Mouse (Mus musculus): ENCODE measurements around the gene Lgals12. TPM values are rescaled to one million over a fixed set of nuclear protein-coding genes. Genes with fewer than 3 reads are reported as not detected.

Lgals12 gene
- polyA plus RNA-seq, 1 experiment from 2014 or later: 1.5 TPM

- Histone ChIP-seq H3K4me3 (ENCODE audit: low read depth, low read length) (peak overlapping the region; percentile 36), H3K27me3 (ENCODE audit: control insufficient read depth, insufficient read depth, low read length) (no peaks in the 10 kb centered on the region), H3K27ac (ENCODE audit: low read length) (no peak overlapping the region), H3K9ac (replicated peaks; ENCODE audit: low read depth, low read length) (peak overlapping the region; percentile 33; the same call in 1 of the 2 replicates), H3K4me2 (replicated peaks; ENCODE audit: low read depth, low read length) (peak overlapping the region; percentile 63), H3K9me3 (ENCODE audit: control insufficient read depth, low read depth, low read length) (no peaks in the 10 kb centered on the region), H3K4me1 (ENCODE audit: control insufficient read depth, insufficient read depth, low read length) (peaks cover 4% of the 10 kb centered on the region; the same call in 1 of the 2 replicates), H3K36me3 (ENCODE audit: control insufficient read depth, insufficient read depth, low read length) (no peaks in the 10 kb centered on the region)
- 12% methylated on average over 4 of the region's 4 CpGs for WGBS
- no peak for ATAC-seq (ENCODE audit: insufficient number of reproducible peaks, insufficient read depth, low FRiP score, low read depth)
Observed at GRCm38 (mm10) chr19:7557844-7558243, 49.1 kb downstream of the Lgals12 start.

- Histone ChIP-seq H3K27ac (ENCODE audit: low read length) (no peak within 1 kb of the TSS), H3K4me2 (replicated peaks; ENCODE audit: low read depth, low read length) (peak within 1 kb of the TSS; percentile 63), H3K9ac (replicated peaks; ENCODE audit: low read depth, low read length) (peak within 1 kb of the TSS; percentile 33; the same call in 1 of the 2 replicates), H3K27me3 (ENCODE audit: control insufficient read depth, insufficient read depth, low read length) (no peaks in the 10 kb centered on the region), H3K4me3 (ENCODE audit: low read depth, low read length) (peak within 1 kb of the TSS; percentile 36), H3K36me3 (ENCODE audit: control insufficient read depth, insufficient read depth, low read length) (no peaks in the 10 kb centered on the region), H3K9me3 (ENCODE audit: control insufficient read depth, low read depth, low read length) (no peaks in the 10 kb centered on the region), H3K4me1 (ENCODE audit: control insufficient read depth, insufficient read depth, low read length) (peaks cover 4% of the 10 kb centered on the region; the same call in 1 of the 2 replicates)
- WGBS: under 1% methylated on average over 27 of the region's 27 CpGs
- ATAC-seq (ENCODE audit: insufficient number of reproducible peaks, insufficient read depth, low FRiP score, low read depth): peak; percentile 90; the same call in 1 of the 2 replicates
Observed at GRCm38 (mm10) chr19:7557328-7557822, 49.6 kb downstream of the Lgals12 start, which contains the start of gene Pla2g16. Gene Pla2g16 (plus strand): TSS chr19:7557459.

GRCm38 (mm10) chr19:7556641-7557040, 50.4 kb downstream of the Lgals12 start:
- no peaks in the 10 kb centered on the region for H3K36me3 ChIP-seq (ENCODE audit: control insufficient read depth, insufficient read depth, low read length)
- 97% methylated on average over 1 of the region's 1 CpGs for WGBS
- no peak overlapping the region for H3K9ac ChIP-seq (replicated peaks; ENCODE audit: low read depth, low read length)
- H3K4me3 ChIP-seq (ENCODE audit: low read depth, low read length): no peak overlapping the region
- ATAC-seq (ENCODE audit: insufficient number of reproducible peaks, insufficient read depth, low FRiP score, low read depth): no peak
- H3K4me1 ChIP-seq (ENCODE audit: control insufficient read depth, insufficient read depth, low read length): peaks cover 4% of the 10 kb centered on the region; the same call in 1 of the 2 replicates
- H3K9me3 ChIP-seq (ENCODE audit: control insufficient read depth, low read depth, low read length): no peaks in the 10 kb centered on the region
- H3K27ac ChIP-seq (ENCODE audit: low read length): no peak overlapping the region
- no peak overlapping the region for H3K4me2 ChIP-seq (replicated peaks; ENCODE audit: low read depth, low read length)
- H3K27me3 ChIP-seq (ENCODE audit: control insufficient read depth, insufficient read depth, low read length): no peaks in the 10 kb centered on the region

- Histone ChIP-seq H3K4me3 (ENCODE audit: low read depth, low read length) (no peak overlapping the region), H3K27me3 (ENCODE audit: control insufficient read depth, insufficient read depth, low read length) (no peaks in the 10 kb centered on the region), H3K9ac (replicated peaks; ENCODE audit: low read depth, low read length) (no peak overlapping the region), H3K4me2 (replicated peaks; ENCODE audit: low read depth, low read length) (no peak overlapping the region), H3K9me3 (ENCODE audit: control insufficient read depth, low read depth, low read length) (no peaks in the 10 kb centered on the region), H3K27ac (ENCODE audit: low read length) (no peak overlapping the region), H3K36me3 (ENCODE audit: control insufficient read depth, insufficient read depth, low read length) (no peaks in the 10 kb centered on the region), H3K4me1 (ENCODE audit: control insufficient read depth, insufficient read depth, low read length) (peaks cover 4% of the 10 kb centered on the region; the same call in 1 of the 2 replicates)
- WGBS: 66% methylated on average over 4 of the region's 4 CpGs
- no peak for ATAC-seq (ENCODE audit: insufficient number of reproducible peaks, insufficient read depth, low FRiP score, low read depth)
Observed at GRCm38 (mm10) chr19:7554881-7555280, 52.1 kb downstream of the Lgals12 start.

- no peaks in the 10 kb centered on the region for H3K36me3 ChIP-seq (ENCODE audit: control insufficient read depth, insufficient read depth, low read length)
- ATAC-seq (ENCODE audit: insufficient number of reproducible peaks, insufficient read depth, low FRiP score, low read depth): no peak
- no peak overlapping the region for H3K4me2 ChIP-seq (replicated peaks; ENCODE audit: low read depth, low read length)
- H3K27ac ChIP-seq (ENCODE audit: low read length): no peak overlapping the region
- H3K4me1 ChIP-seq (ENCODE audit: control insufficient read depth, insufficient read depth, low read length): peaks cover 4% of the 10 kb centered on the region; the same call in 1 of the 2 replicates
- no peaks in the 10 kb centered on the region for H3K9me3 ChIP-seq (ENCODE audit: control insufficient read depth, low read depth, low read length)
- H3K4me3 ChIP-seq (ENCODE audit: low read depth, low read length): no peak overlapping the region
- H3K9ac ChIP-seq (replicated peaks; ENCODE audit: low read depth, low read length): no peak overlapping the region
- no peaks in the 10 kb centered on the region for H3K27me3 ChIP-seq (ENCODE audit: control insufficient read depth, insufficient read depth, low read length)
Observed at GRCm38 (mm10) chr19:7553441-7553840, 53.6 kb downstream of the Lgals12 start.

- H3K27me3 ChIP-seq (ENCODE audit: control insufficient read depth, insufficient read depth, low read length): no peaks in the 10 kb centered on the region
- no peaks in the 10 kb centered on the region for H3K36me3 ChIP-seq (ENCODE audit: control insufficient read depth, insufficient read depth, low read length)
- H3K9me3 ChIP-seq (ENCODE audit: control insufficient read depth, low read depth, low read length): no peaks in the 10 kb centered on the region
- H3K4me1 ChIP-seq (ENCODE audit: control insufficient read depth, insufficient read depth, low read length): no peaks in the 10 kb centered on the region
- H3K4me3 ChIP-seq (ENCODE audit: low read depth, low read length): no peak overlapping the region
- H3K9ac ChIP-seq (replicated peaks; ENCODE audit: low read depth, low read length): no peak overlapping the region
- 66% methylated on average over 2 of the region's 2 CpGs for WGBS
- no peak for ATAC-seq (ENCODE audit: insufficient number of reproducible peaks, insufficient read depth, low FRiP score, low read depth)
- no peak overlapping the region for H3K4me2 ChIP-seq (replicated peaks; ENCODE audit: low read depth, low read length)
- no peak overlapping the region for H3K27ac ChIP-seq (ENCODE audit: low read length)
Observed at GRCm38 (mm10) chr19:7552301-7552673, 54.7 kb downstream of the Lgals12 start.

GRCm38 (mm10) chr19:7551550-7552300, 55.3 kb downstream of the Lgals12 start:
- no peaks in the 10 kb centered on the region for H3K4me1 ChIP-seq (ENCODE audit: control insufficient read depth, insufficient read depth, low read length)
- no peaks in the 10 kb centered on the region for H3K27me3 ChIP-seq (ENCODE audit: control insufficient read depth, insufficient read depth, low read length)
- H3K4me3 ChIP-seq (ENCODE audit: low read depth, low read length): no peak overlapping the region
- H3K27ac ChIP-seq (ENCODE audit: low read length): no peak overlapping the region
- no peaks in the 10 kb centered on the region for H3K9me3 ChIP-seq (ENCODE audit: control insufficient read depth, low read depth, low read length)
- WGBS: 35% methylated on average over 4 of the region's 4 CpGs
- no peaks in the 10 kb centered on the region for H3K36me3 ChIP-seq (ENCODE audit: control insufficient read depth, insufficient read depth, low read length)
- H3K4me2 ChIP-seq (replicated peaks; ENCODE audit: low read depth, low read length): no peak overlapping the region
- ATAC-seq (ENCODE audit: insufficient number of reproducible peaks, insufficient read depth, low FRiP score, low read depth): peak; percentile 61
- no peak overlapping the region for H3K9ac ChIP-seq (replicated peaks; ENCODE audit: low read depth, low read length)

- Histone ChIP-seq H3K36me3 (ENCODE audit: control insufficient read depth, insufficient read depth, low read length) (no peaks in the 10 kb centered on the region), H3K4me1 (ENCODE audit: control insufficient read depth, insufficient read depth, low read length) (no peaks in the 10 kb centered on the region), H3K27me3 (ENCODE audit: control insufficient read depth, insufficient read depth, low read length) (no peaks in the 10 kb centered on the region), H3K9ac (replicated peaks; ENCODE audit: low read depth, low read length) (no peak overlapping the region), H3K27ac (ENCODE audit: low read length) (no peak overlapping the region), H3K4me3 (ENCODE audit: low read depth, low read length) (no peak overlapping the region), H3K4me2 (replicated peaks; ENCODE audit: low read depth, low read length) (no peak overlapping the region), H3K9me3 (ENCODE audit: control insufficient read depth, low read depth, low read length) (peaks cover 2% of the 10 kb centered on the region; the same call in 1 of the 2 replicates)
- no peak for ATAC-seq (ENCODE audit: insufficient number of reproducible peaks, insufficient read depth, low FRiP score, low read depth)
- WGBS: 86% methylated on average over 3 of the region's 3 CpGs
Observed at GRCm38 (mm10) chr19:7548924-7549323, 58.1 kb downstream of the Lgals12 start.

Data from stomach, embryonic 14.5 days (tissue).